Mouse (Mus musculus) ovary, postnatal 14 days (tissue): ENCODE measurements around the gene Mapkbp1.
A peak's percentile ranks its signal among the peaks of the same experiment; 100 is the strongest.

Experiments
- DNase-seq: peaks from one replicate; pipeline ENCODE4 v3.0.0; 2022; ENCODE audit warnings: low spot score

Gene Mapkbp1

GRCm38 (mm10) chr2:119972537-119972879 is at the start of gene Mapkbp1:
Gene Mapkbp1 (plus strand): TSS chr2:119972699.
- DNase-seq, result no peak

GRCm38 (mm10) chr2:119970571-119970970 is 1.9 kb upstream of the Mapkbp1 start:
- peak; percentile 52 for DNase-seq

- no peak for DNase-seq
Measured at GRCm38 (mm10) chr2:119971316-119971715, 1.2 kb upstream of the Mapkbp1 start.

GRCm38 (mm10) chr2:119971837-119972536 is 512 bp upstream of the Mapkbp1 start:
- peak; percentile 90 for DNase-seq

- no peak for DNase-seq
Measured at GRCm38 (mm10) chr2:119980343-119980986, 8.0 kb downstream of the Mapkbp1 start.

GRCm38 (mm10) chr2:119981631-119982030 is 9.1 kb downstream of the Mapkbp1 start:
- DNase-seq, result no peak

- no peak for DNase-seq
Measured at GRCm38 (mm10) chr2:119985871-119986270, 13.4 kb downstream of the Mapkbp1 start.

- DNase-seq, result no peak
Measured at GRCm38 (mm10) chr2:119986369-119986768, 13.9 kb downstream of the Mapkbp1 start.

- DNase-seq, result no peak
Measured at GRCm38 (mm10) chr2:119987441-119987840, 14.9 kb downstream of the Mapkbp1 start.

GRCm38 (mm10) chr2:119988952-119989351 is 16.5 kb downstream of the Mapkbp1 start:
- no peak for DNase-seq

GRCm38 (mm10) chr2:119990881-119991280 is 18.4 kb downstream of the Mapkbp1 start:
- no peak for DNase-seq

GRCm38 (mm10) chr2:119992349-119992748 is 19.9 kb downstream of the Mapkbp1 start:
- DNase-seq, result no peak

GRCm38 (mm10) chr2:119993515-119993914 is 21.0 kb downstream of the Mapkbp1 start:
- DNase-seq, result no peak

GRCm38 (mm10) chr2:119994839-119995238 is 22.3 kb downstream of the Mapkbp1 start:
- no peak for DNase-seq

- DNase-seq, result no peak
Measured at GRCm38 (mm10) chr2:119995391-119996281, 23.1 kb downstream of the Mapkbp1 start.

GRCm38 (mm10) chr2:119997354-119997753 is 24.9 kb downstream of the Mapkbp1 start:
- no peak for DNase-seq

GRCm38 (mm10) chr2:119999731-120000130 is 27.2 kb downstream of the Mapkbp1 start:
- no peak for DNase-seq

- DNase-seq, result no peak
Measured at GRCm38 (mm10) chr2:120000882-120001584, 28.5 kb downstream of the Mapkbp1 start.

GRCm38 (mm10) chr2:120001956-120002355 is 29.5 kb downstream of the Mapkbp1 start:
- DNase-seq, result no peak

GRCm38 (mm10) chr2:120003970-120004369 is 31.5 kb downstream of the Mapkbp1 start:
- no peak for DNase-seq

GRCm38 (mm10) chr2:120006696-120007095 is 34.2 kb downstream of the Mapkbp1 start:
- no peak for DNase-seq

GRCm38 (mm10) chr2:120007680-120008210 is 35.2 kb downstream of the Mapkbp1 start:
- DNase-seq, result no peak
